Mouse (Mus musculus) erythroblast, embryonic 14.5 days (primary cell): Measurements from ENCODE around the gene Ninj1.

Experiments used
- GATA1 ChIP-seq: IDR thresholded peaks from 2 replicates; pipeline ENCODE4 v1.6.1; 2012; ENCODE audit warnings: low read length, inconsistent platforms, mixed read lengths
- TAL1 ChIP-seq: IDR thresholded peaks from 3 replicates; pipeline ENCODE4 v1.6.1; 2012; ENCODE audit warnings: low read length, inconsistent platforms, mixed read lengths

- TF ChIP-seq TAL1: no peak
- no peak for TF ChIP-seq GATA1
These were observed 442 bp upstream of the Ninj1 start for GRCm38 (mm10) chr13:49186798-49187287.
